Mouse (Mus musculus) midbrain, embryonic 15.5 days (tissue): Measurements from ENCODE around the gene Stard3. TPM values are rescaled to one million over a fixed set of nuclear protein-coding genes. Genes with fewer than 3 reads are reported as not detected.
A peak's percentile ranks its signal among the peaks of the same experiment; 100 is the strongest.

Experiments used
- ATAC-seq: fragments of 200-750 bp; cut with Nextera tagmentation; replicated peaks from 2 replicates; pipeline ENCODE4 v1.8.0; 2017; ENCODE audit warnings: moderate TSS enrichment
- H3K27ac ChIP-seq: fragments of 300-500 bp; sonication (generic); 2 replicates; pipeline ENCODE4 v1.5.1; 2015; ENCODE audit warnings: mild to moderate bottlenecking, inconsistent platforms
- H3K27me3 ChIP-seq: fragments of 300-500 bp; sonication (generic); replicated peaks from 2 replicates; pipeline ENCODE4 v1.6.1; 2015; ENCODE audit warnings: inconsistent platforms
- H3K36me3 ChIP-seq: fragments of 300-500 bp; sonication (generic); replicated peaks from 2 replicates; pipeline ENCODE4 v1.6.1; 2015; ENCODE audit warnings: inconsistent platforms
- H3K4me1 ChIP-seq: fragments of 300-500 bp; sonication (generic); 2 replicates; pipeline ENCODE4 v1.6.1; 2015; ENCODE audit warnings: inconsistent platforms
- H3K4me2 ChIP-seq: fragments of 300-500 bp; sonication (generic); 2 replicates; pipeline ENCODE4 v1.6.1; 2015; ENCODE audit warnings: inconsistent platforms, mild to moderate bottlenecking, moderate library complexity
- H3K4me3 ChIP-seq: fragments of 300-500 bp; sonication (generic); 2 replicates; pipeline ENCODE4 v1.5.1; 2015; ENCODE audit warnings: mild to moderate bottlenecking, inconsistent platforms
- H3K9ac ChIP-seq: fragments of 300-500 bp; sonication (generic); 2 replicates; pipeline ENCODE4 v1.6.1; 2015; ENCODE audit warnings: mild to moderate bottlenecking, inconsistent platforms
- H3K9me3 ChIP-seq: fragments of 300-500 bp; sonication (generic); 2 replicates; pipeline ENCODE4 v1.6.1; 2016; ENCODE audit warnings: inconsistent platforms
- WGBS: fragments of 180-500 bp; shearing (Covaris S2); methylation state at CpG from one replicate; pipeline ENCODE4 v1.1.7; 2015; ENCODE audit warnings: mixed read lengths; 5-methylcytosine and 5-hydroxymethylcytosine counted together
- polyA plus RNA-seq: library from polyadenylated mRNA; unstranded; fragments of >200 nt; fragmentation: Nextera tagmentation; extraction: Ambion mirVana; gene quantifications from 2 replicates; pipeline ENCODE4 v1.2.1, GENCODE M21; 2015

The Stard3 gene
- polyA plus RNA-seq, 1 experiment from 2014 or later: 44.6 TPM

DNA sequence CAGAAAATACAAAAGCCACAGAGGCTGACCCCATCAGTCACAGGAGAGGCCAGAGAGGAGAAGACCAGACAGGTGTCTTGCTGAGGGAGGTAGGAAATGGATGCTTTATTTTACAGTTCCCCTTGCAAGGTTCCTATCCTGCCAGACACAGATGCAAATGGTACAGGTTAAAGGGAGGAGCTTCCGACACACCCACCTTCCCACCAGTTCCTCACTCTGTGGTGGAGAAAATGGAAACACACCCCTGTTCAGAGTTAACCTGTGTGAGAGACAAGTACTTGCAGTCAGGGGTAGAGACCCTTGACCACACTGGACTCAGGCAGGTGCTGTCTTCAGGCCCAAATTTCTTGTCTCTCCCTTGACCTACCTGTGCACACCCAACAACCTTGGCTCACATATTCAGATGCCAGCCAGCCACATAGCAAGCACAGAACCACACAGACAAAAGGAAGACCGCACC, 27.4 kb upstream of the Stard3 start:
- Histone ChIP-seq H3K4me3 (no peak overlapping the region), H3K27me3 (peaks cover 90% of the 10 kb centered on the region), H3K4me1 (peaks cover 40% of the 10 kb centered on the region), H3K9ac (no peak overlapping the region), H3K36me3 (no peaks in the 10 kb centered on the region), H3K4me2 (no peak overlapping the region), H3K27ac (no peak overlapping the region), H3K9me3 (no peaks in the 10 kb centered on the region)
- no peak for ATAC-seq
- WGBS: 52% methylated on average over 2 of the region's 2 CpGs

DNA sequence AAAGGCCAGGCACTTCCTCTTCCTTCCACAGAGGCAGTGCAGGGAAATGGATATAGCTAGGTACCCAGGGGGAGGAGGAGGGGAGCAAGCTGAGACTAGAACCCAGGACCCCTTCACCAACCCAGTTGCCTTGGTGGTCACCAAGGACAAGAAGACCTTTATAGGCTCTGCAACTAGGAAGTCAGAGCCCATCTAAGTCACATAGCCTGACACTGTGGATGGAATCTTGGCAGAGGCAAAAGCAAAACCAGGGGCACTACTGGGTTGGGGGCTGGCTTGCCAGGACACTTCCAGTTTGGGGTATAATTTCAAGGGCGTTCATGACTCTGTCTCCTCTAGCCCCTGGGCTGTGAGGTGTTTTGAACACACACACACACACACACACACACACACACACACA, 26.8 kb upstream of the Stard3 start:
- no peaks in the 10 kb centered on the region for H3K9me3 ChIP-seq
- 92% methylated on average over 1 of the region's 1 CpGs for WGBS
- H3K4me2 ChIP-seq: no peak overlapping the region
- H3K36me3 ChIP-seq: no peaks in the 10 kb centered on the region
- no peak for ATAC-seq
- no peak overlapping the region for H3K4me3 ChIP-seq
- no peak overlapping the region for H3K9ac ChIP-seq
- H3K4me1 ChIP-seq: peaks cover 38% of the 10 kb centered on the region
- no peak overlapping the region for H3K27ac ChIP-seq
- peaks cover 90% of the 10 kb centered on the region for H3K27me3 ChIP-seq

- ATAC-seq: no peak
- peaks cover 33% of the 10 kb centered on the region for H3K4me1 ChIP-seq
- 87% methylated on average over 3 of the region's 3 CpGs for WGBS
- H3K9ac ChIP-seq: no peak overlapping the region
- H3K36me3 ChIP-seq: no peaks in the 10 kb centered on the region
- H3K9me3 ChIP-seq: no peaks in the 10 kb centered on the region
- H3K27me3 ChIP-seq: peaks cover 91% of the 10 kb centered on the region
- no peak overlapping the region for H3K4me2 ChIP-seq
- H3K4me3 ChIP-seq: no peak overlapping the region
- no peak overlapping the region for H3K27ac ChIP-seq
Observed at GRCm38 (mm10) chr11:98332186-98332585, 26.0 kb upstream of the Stard3 start.

GRCm38 (mm10) chr11:98332841-98333240, 25.3 kb upstream of the Stard3 start:
- Histone ChIP-seq H3K36me3 (no peaks in the 10 kb centered on the region), H3K4me2 (no peak overlapping the region), H3K4me3 (no peak overlapping the region), H3K9ac (no peak overlapping the region), H3K9me3 (no peaks in the 10 kb centered on the region), H3K27ac (no peak overlapping the region), H3K4me1 (peaks cover 26% of the 10 kb centered on the region), H3K27me3 (peaks cover 91% of the 10 kb centered on the region)
- WGBS: 80% methylated on average over 4 of the region's 4 CpGs
- no peak for ATAC-seq

- no peaks in the 10 kb centered on the region for H3K36me3 ChIP-seq
- no peak overlapping the region for H3K27ac ChIP-seq
- 73% methylated on average over 10 of the region's 10 CpGs for WGBS
- no peak overlapping the region for H3K4me2 ChIP-seq
- peaks cover 91% of the 10 kb centered on the region for H3K27me3 ChIP-seq
- no peak overlapping the region for H3K4me3 ChIP-seq
- peaks cover 24% of the 10 kb centered on the region for H3K4me1 ChIP-seq
- no peak for ATAC-seq
- H3K9me3 ChIP-seq: no peaks in the 10 kb centered on the region
- no peak overlapping the region for H3K9ac ChIP-seq
Observed at GRCm38 (mm10) chr11:98333263-98333696, 24.9 kb upstream of the Stard3 start.

DNA sequence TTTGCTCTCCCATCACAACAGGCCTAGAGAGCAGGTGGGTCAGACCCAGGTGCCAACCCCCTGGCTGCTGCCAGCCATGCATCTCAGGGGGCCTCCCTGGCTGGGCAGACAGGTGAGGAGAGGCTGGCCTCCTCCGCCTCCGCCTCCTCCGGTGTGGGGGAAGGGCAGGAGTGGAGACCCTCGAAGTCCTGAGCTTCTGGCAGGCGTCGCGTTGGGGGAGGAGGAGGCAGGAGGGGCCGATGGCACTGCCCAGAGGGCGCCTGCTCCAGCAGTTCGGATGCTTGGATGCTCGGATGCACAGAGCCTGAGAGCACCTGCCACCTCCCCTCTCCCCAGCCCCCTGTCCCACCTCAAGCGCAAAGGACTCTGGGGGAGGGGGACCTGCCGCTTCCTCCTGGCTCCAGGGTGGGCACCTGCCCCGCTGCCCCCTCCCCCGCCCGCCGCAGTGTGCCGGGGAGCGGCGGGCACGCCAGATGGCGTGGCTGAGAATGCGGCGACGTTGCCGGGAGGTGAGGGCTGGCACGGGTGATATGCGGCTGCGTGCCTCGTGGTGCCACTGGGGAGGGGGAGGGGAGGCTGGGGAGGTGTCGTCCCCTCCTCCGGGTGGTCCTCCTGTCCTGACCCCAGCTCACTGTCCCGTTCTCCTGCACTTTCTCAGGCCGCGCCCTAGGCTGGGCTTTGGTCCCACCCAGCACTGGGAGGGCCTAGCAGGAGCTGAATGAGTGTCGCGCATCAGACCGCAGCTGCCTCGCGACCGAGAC, 24.0 kb upstream of the Stard3 start:
- H3K27ac ChIP-seq: peak overlapping the region; percentile 45; the same call in 1 of the 2 replicates
- H3K27me3 ChIP-seq: peaks cover 92% of the 10 kb centered on the region
- ATAC-seq: peak; percentile 19; the same call in 1 of the 2 replicates
- WGBS: 2% methylated on average over 37 of the region's 41 CpGs
- peaks cover 25% of the 10 kb centered on the region for H3K4me1 ChIP-seq
- H3K4me3 ChIP-seq: peak overlapping the region; percentile 36
- no peaks in the 10 kb centered on the region for H3K9me3 ChIP-seq
- H3K9ac ChIP-seq: peak overlapping the region; percentile 43; the same call in 1 of the 2 replicates
- H3K36me3 ChIP-seq: no peaks in the 10 kb centered on the region
- H3K4me2 ChIP-seq: peak overlapping the region; percentile 65

- no peak overlapping the region for H3K9ac ChIP-seq
- peaks cover 31% of the 10 kb centered on the region for H3K4me1 ChIP-seq
- no peak overlapping the region for H3K4me3 ChIP-seq
- WGBS: 7% methylated on average over 9 of the region's 9 CpGs
- H3K4me2 ChIP-seq: no peak overlapping the region
- ATAC-seq: no peak
- no peak overlapping the region for H3K27ac ChIP-seq
- H3K27me3 ChIP-seq: peaks cover 94% of the 10 kb centered on the region
- no peaks in the 10 kb centered on the region for H3K36me3 ChIP-seq
- no peaks in the 10 kb centered on the region for H3K9me3 ChIP-seq
Observed at GRCm38 (mm10) chr11:98335250-98335649, 22.9 kb upstream of the Stard3 start.

- H3K36me3 ChIP-seq: no peaks in the 10 kb centered on the region
- ATAC-seq: no peak
- no peaks in the 10 kb centered on the region for H3K9me3 ChIP-seq
- H3K27ac ChIP-seq: no peak overlapping the region
- peaks cover 91% of the 10 kb centered on the region for H3K27me3 ChIP-seq
- H3K4me1 ChIP-seq: peaks cover 34% of the 10 kb centered on the region
- 17% methylated on average over 13 of the region's 13 CpGs for WGBS
- no peak overlapping the region for H3K4me3 ChIP-seq
- H3K9ac ChIP-seq: no peak overlapping the region
- no peak overlapping the region for H3K4me2 ChIP-seq
Observed at GRCm38 (mm10) chr11:98336245-98337107, 21.7 kb upstream of the Stard3 start.

- peaks cover 42% of the 10 kb centered on the region for H3K4me1 ChIP-seq
- H3K9ac ChIP-seq: peak overlapping the region; percentile 48
- H3K4me3 ChIP-seq: peak overlapping the region; percentile 55
- H3K27me3 ChIP-seq: peaks cover 83% of the 10 kb centered on the region
- peak overlapping the region; percentile 99 for H3K4me2 ChIP-seq
- H3K36me3 ChIP-seq: no peaks in the 10 kb centered on the region
- ATAC-seq: no peak
- H3K9me3 ChIP-seq: no peaks in the 10 kb centered on the region
- WGBS: under 1% methylated on average over 41 of the region's 57 CpGs
- H3K27ac ChIP-seq: peak overlapping the region; percentile 85
Observed at GRCm38 (mm10) chr11:98338507-98338961, 19.6 kb upstream of the Stard3 start.

GRCm38 (mm10) chr11:98339071-98339501, 19.1 kb upstream of the Stard3 start:
- Histone ChIP-seq H3K4me2 (peak overlapping the region; percentile 99), H3K9me3 (no peaks in the 10 kb centered on the region), H3K27me3 (peaks cover 82% of the 10 kb centered on the region), H3K27ac (peak overlapping the region; percentile 85), H3K36me3 (no peaks in the 10 kb centered on the region), H3K9ac (peak overlapping the region; percentile 48), H3K4me3 (peak overlapping the region; percentile 55), H3K4me1 (peaks cover 38% of the 10 kb centered on the region)
- WGBS: under 1% methylated on average over 19 of the region's 19 CpGs
- no peak; the same call in 1 of the 2 replicates for ATAC-seq

- peaks cover 32% of the 10 kb centered on the region for H3K4me1 ChIP-seq
- H3K9ac ChIP-seq: no peak overlapping the region
Observed at GRCm38 (mm10) chr11:98339679-98340287, 18.4 kb upstream of the Stard3 start.

DNA sequence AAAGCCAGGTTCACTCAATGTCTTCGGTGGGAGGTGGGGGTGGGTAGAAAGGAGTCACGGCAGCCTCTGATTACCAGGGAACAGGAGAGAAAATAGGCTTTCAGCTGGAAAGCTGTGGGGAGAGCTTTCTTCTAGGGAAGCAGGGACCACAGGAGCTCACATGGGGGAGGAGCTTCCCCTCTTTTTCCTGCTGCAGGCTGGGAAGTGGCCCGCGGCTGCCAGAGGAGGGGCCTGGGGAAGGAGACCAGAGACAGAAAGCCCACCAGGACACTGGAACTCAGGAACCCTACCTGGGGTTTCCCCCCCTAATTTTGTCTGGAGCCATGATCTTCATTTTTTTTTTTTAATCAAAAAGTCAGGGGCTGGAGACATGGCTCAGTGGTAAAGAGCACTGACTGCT, 17.6 kb upstream of the Stard3 start:
- WGBS: 8% methylated on average over 4 of the region's 4 CpGs
- Histone ChIP-seq H3K4me1 (peaks cover 34% of the 10 kb centered on the region), H3K9ac (no peak overlapping the region), H3K36me3 (no peaks in the 10 kb centered on the region), H3K4me3 (no peak overlapping the region), H3K4me2 (no peak overlapping the region), H3K9me3 (no peaks in the 10 kb centered on the region), H3K27ac (no peak overlapping the region), H3K27me3 (peaks cover 69% of the 10 kb centered on the region)
- ATAC-seq: no peak

More at GRCm38 (mm10) chr11:98339679-98340287, 18.4 kb upstream of the Stard3 start:
- H3K4me2 ChIP-seq: peak overlapping the region; percentile 99
- no peak for ATAC-seq
- no peaks in the 10 kb centered on the region for H3K36me3 ChIP-seq
- H3K27me3 ChIP-seq: peaks cover 77% of the 10 kb centered on the region
- no peaks in the 10 kb centered on the region for H3K9me3 ChIP-seq
- WGBS: 7% methylated on average over 11 of the region's 11 CpGs
- peak overlapping the region; percentile 55 for H3K4me3 ChIP-seq
- peak overlapping the region; percentile 85 for H3K27ac ChIP-seq
